Comparison of ENCODE assay signal across 8 mouse cellular contexts in the genomic region with DNA sequence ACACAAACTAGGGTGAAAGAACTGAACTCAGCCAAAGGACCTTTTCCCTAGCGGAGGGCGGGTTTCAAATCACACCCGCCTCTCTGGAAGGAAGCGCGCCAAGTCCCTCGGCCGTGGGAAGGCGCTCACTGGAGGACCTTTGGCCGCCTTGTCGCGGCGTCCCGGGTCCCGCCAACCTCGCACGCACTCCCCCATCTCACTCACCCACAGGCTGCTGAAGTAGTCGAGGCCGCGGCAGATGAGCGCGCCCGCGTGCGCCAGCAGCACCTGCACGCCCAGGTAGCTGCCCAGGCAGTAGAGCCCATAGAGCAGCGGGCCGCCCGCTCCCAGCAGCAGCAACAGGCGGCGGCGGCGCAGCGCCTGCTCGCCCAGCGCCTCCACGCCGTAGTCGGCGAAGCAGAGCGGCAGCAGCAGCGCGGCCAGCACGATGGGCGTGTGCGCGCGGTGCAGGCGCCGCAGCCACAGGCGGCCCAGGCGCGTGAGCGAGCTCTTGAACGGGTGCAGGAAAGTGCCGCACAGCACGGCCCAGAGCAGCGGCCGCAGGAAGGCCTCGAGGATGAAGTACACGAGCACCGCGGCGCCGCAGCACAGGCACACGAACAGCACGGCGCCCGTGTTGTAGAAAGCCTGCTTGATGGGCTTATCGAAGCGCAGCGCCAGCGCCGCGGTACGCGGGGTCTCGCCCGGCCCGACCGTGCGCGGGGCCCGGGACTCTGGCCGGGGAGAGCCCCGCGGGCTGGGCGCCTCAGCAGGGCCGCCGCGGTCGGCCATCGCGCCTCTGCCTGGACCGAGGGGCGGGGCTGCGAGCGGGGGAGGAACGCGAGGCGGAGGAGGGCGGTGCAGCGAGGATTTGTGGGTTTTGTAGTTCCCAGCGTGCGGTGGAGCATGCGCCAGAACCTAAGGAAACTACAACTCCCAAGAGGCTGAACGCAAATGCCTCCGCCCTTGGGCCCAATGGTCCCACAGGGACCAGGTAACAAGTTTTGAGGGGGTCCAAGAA. TPM values are rescaled to one million over a fixed set of nuclear protein-coding genes. Genes with fewer than 3 reads are reported as not detected.
DNase-seq lines count a peak whose midpoint lies in the region; ATAC-seq and TF ChIP-seq lines count a peak whose summit lies in the region.

A gene (minus strand): TSS at position 797 of the 1,000 bp plus-strand sequence.

- peak within 1 kb of the TSS; percentile 86 for H3K4me3 ChIP-seq in forebrain, embryonic 10.5 days
- peak within 1 kb of the TSS; percentile 86 for H3K4me3 ChIP-seq in heart, embryonic 15.5 days
- peak within 1 kb of the TSS; percentile 73 to 94 for H3K4me3 ChIP-seq in liver, embryonic 14.5 days (ENCODE audit: insufficient read depth in 1 of 2, low read depth in 2 of 2, low read length in 2 of 2)
- H3K4me3 ChIP-seq in neural tube, embryonic 11.5 days (ENCODE audit: low read depth, low read length), result peak within 1 kb of the TSS; percentile 85
- H3K4me3 ChIP-seq in stomach, postnatal 0 days (ENCODE audit: low read depth, low read length), result peak within 1 kb of the TSS; percentile 86

- no peak for TF ChIP-seq CTCF in liver, embryonic 14.5 days (IDR thresholded peaks at IDR 0.05; ENCODE audit: low read depth)
- no peak for TF ChIP-seq CTCF in stomach, postnatal 0 days (IDR thresholded peaks at IDR 0.05; ENCODE audit: low read depth)

- WGBS in forebrain, embryonic 10.5 days, result under 1% methylated on average over 107 of the region's 107 CpGs
- under 1% methylated on average over 106 of the region's 107 CpGs for WGBS in heart, embryonic 15.5 days
- under 1% methylated on average over 106 of the region's 107 CpGs for WGBS in liver, embryonic 14.5 days (ENCODE audit: insufficient replicate concordance)
- under 1% methylated on average over 105 of the region's 107 CpGs for WGBS in neural tube, embryonic 11.5 days
- under 1% methylated on average over 77 of the region's 107 CpGs for WGBS in stomach, postnatal 0 days

- peaks cover 55% of the 10 kb centered on the region for H3K4me1 ChIP-seq in forebrain, embryonic 10.5 days
- H3K4me1 ChIP-seq in heart, embryonic 15.5 days (replicated peaks), result peaks cover 38% of the 10 kb centered on the region
- H3K4me1 ChIP-seq in liver, embryonic 14.5 days (replicated peaks; ENCODE audit: control insufficient read depth in 2 of 2, insufficient read depth in 2 of 2, low read length in 1 of 2), result peaks cover 11 to 14% of the 10 kb centered on the region in 2 experiments
- H3K4me1 ChIP-seq in neural tube, embryonic 11.5 days (ENCODE audit: control insufficient read depth, insufficient read depth, low read length), result peaks cover 5% of the 10 kb centered on the region
- H3K4me1 ChIP-seq in stomach, postnatal 0 days (replicated peaks; ENCODE audit: control insufficient read depth, insufficient read depth), result peaks cover 7% of the 10 kb centered on the region; the same call in 1 of the 2 replicates

- H3K27me3 ChIP-seq in forebrain, embryonic 10.5 days (ENCODE audit: poor library complexity, severe bottlenecking), result no peaks in the 10 kb centered on the region
- no peaks in the 10 kb centered on the region for H3K27me3 ChIP-seq in heart, embryonic 15.5 days
- no peaks in the 10 kb centered on the region for H3K27me3 ChIP-seq in liver, embryonic 14.5 days (ENCODE audit: control insufficient read depth, insufficient read depth, low read length)
- H3K27me3 ChIP-seq in neural tube, embryonic 11.5 days (ENCODE audit: control insufficient read depth, insufficient read depth, low read length), result no peaks in the 10 kb centered on the region
- H3K27me3 ChIP-seq in stomach, postnatal 0 days (ENCODE audit: control insufficient read depth, insufficient read depth, low read length), result no peaks in the 10 kb centered on the region

- no peak for TF ChIP-seq EP300 in liver, embryonic 14.5 days (IDR thresholded peaks at IDR 0.05; ENCODE audit: low read depth)
- TF ChIP-seq EP300 in stomach, postnatal 0 days (optimal IDR thresholded peaks at IDR 0.05), result no peak

- peak within 1 kb of the TSS; percentile 95 for H3K27ac ChIP-seq in forebrain, embryonic 10.5 days
- H3K27ac ChIP-seq in heart, embryonic 15.5 days, result peak within 1 kb of the TSS; percentile 91
- peak within 1 kb of the TSS; percentile 37; the same call in 1 of the 2 replicates for H3K27ac ChIP-seq in liver, embryonic 14.5 days
- peak within 1 kb of the TSS; percentile 68 for H3K27ac ChIP-seq in neural tube, embryonic 11.5 days (ENCODE audit: low read depth, low read length)
- peak within 1 kb of the TSS; percentile 95 for H3K27ac ChIP-seq in stomach, postnatal 0 days (replicated peaks)

- peak; percentile 95 for ATAC-seq in heart, embryonic 15.5 days (replicated peaks; ENCODE audit: insufficient number of reproducible peaks, insufficient read depth, low FRiP score, low read depth)
- ATAC-seq in liver, embryonic 14.5 days (ENCODE audit: insufficient read depth), result peak; percentile 94
- ATAC-seq in neural tube, embryonic 11.5 days (ENCODE audit: insufficient read depth, low FRiP score, low TSS enrichment), result peak; percentile 95
- ATAC-seq in stomach, postnatal 0 days (ENCODE audit: low FRiP score, low TSS enrichment), result peak; percentile 97

- 0 out of 2 replicates have a peak, but pooled peaks cover 3% of the 10 kb centered on the region for H3K36me3 ChIP-seq in forebrain, embryonic 10.5 days (replicated peaks)
- H3K36me3 ChIP-seq in heart, embryonic 15.5 days, result no peaks in the 10 kb centered on the region
- no peaks in the 10 kb centered on the region for H3K36me3 ChIP-seq in liver, embryonic 14.5 days (replicated peaks; ENCODE audit: control insufficient read depth, insufficient read depth, low read depth)
- H3K36me3 ChIP-seq in neural tube, embryonic 11.5 days (ENCODE audit: control insufficient read depth, insufficient read depth, low read length), result no peaks in the 10 kb centered on the region
- no peaks in the 10 kb centered on the region for H3K36me3 ChIP-seq in stomach, postnatal 0 days (ENCODE audit: control insufficient read depth, insufficient read depth, low read length)

- H3K9ac ChIP-seq in heart, embryonic 15.5 days, result peak within 1 kb of the TSS; percentile 86
- H3K9ac ChIP-seq in liver, embryonic 14.5 days (replicated peaks), result peak within 1 kb of the TSS; percentile 81
- H3K9ac ChIP-seq in neural tube, embryonic 11.5 days (ENCODE audit: low read length), result peak within 1 kb of the TSS; percentile 91
- H3K9ac ChIP-seq in stomach, postnatal 0 days (ENCODE audit: low read length), result peak within 1 kb of the TSS; percentile 86

- DNase-seq in CD8-positive naive resting alpha-beta T cell, adult 2 months (ENCODE audit: low read depth in 2 of 2, low spot score in 2 of 2), result peak; percentile 78 to 87
- peak; percentile 84 for DNase-seq in c-Kit-positive CD71-negative TER-119-negative erythroid progenitor cells, embryonic 14.5 days (ENCODE audit: low read depth)
- DNase-seq in forebrain, embryonic 10.5 days (ENCODE audit: extremely low spot score, low spot score), result peak; percentile 95
- peak; percentile 96 to 97 for DNase-seq in kidney, postnatal 25 days
- peak; percentile 83 to 84 (median 84) for DNase-seq in liver, embryonic 14.5 days (ENCODE audit: low read depth in 3 of 3, low spot score in 3 of 3)
- peak; percentile 95 for DNase-seq in neural tube, embryonic 11.5 days (ENCODE audit: low spot score)
- DNase-seq in stomach, postnatal 0 days (ENCODE audit: low spot score), result peak; percentile 97

- no peaks in the 10 kb centered on the region for H3K9me3 ChIP-seq in forebrain, embryonic 10.5 days
- no peaks in the 10 kb centered on the region for H3K9me3 ChIP-seq in heart, embryonic 15.5 days (replicated peaks)
- no peaks in the 10 kb centered on the region for H3K9me3 ChIP-seq in liver, embryonic 14.5 days (ENCODE audit: control insufficient read depth, low read length)
- no peaks in the 10 kb centered on the region for H3K9me3 ChIP-seq in neural tube, embryonic 11.5 days (ENCODE audit: control insufficient read depth, low read length)
- no peaks in the 10 kb centered on the region for H3K9me3 ChIP-seq in stomach, postnatal 0 days (ENCODE audit: control insufficient read depth, low read length)

- peak within 1 kb of the TSS; percentile 76 for H3K4me2 ChIP-seq in heart, embryonic 15.5 days
- H3K4me2 ChIP-seq in liver, embryonic 14.5 days (ENCODE audit: low read depth), result peak within 1 kb of the TSS; percentile 99
- peak within 1 kb of the TSS; percentile 95 for H3K4me2 ChIP-seq in neural tube, embryonic 11.5 days (ENCODE audit: low read depth)
- H3K4me2 ChIP-seq in stomach, postnatal 0 days (replicated peaks; ENCODE audit: low read depth), result peak within 1 kb of the TSS; percentile 93

RNA-seq across cellular contexts. Expression of the gene that starts here (rescaled TPM):
- 11.1 and 13.2 TPM in 2 replicates for polyA plus RNA-seq in forebrain, embryonic 10.5 days (2016; fragmentation: Nextera tagmentation; extraction: Ambion mirVana)
- 19.0 and 20.2 TPM in 2 replicates for polyA plus RNA-seq in heart, embryonic 15.5 days (2015; fragmentation: Nextera tagmentation; extraction: Ambion mirVana)
- polyA plus RNA-seq in liver, embryonic 14.5 days (2012; rRNA removed), result 2.0 and 2.1 TPM in 2 replicates
- polyA plus RNA-seq in liver, embryonic 14.5 days (2014; fragmentation: Nextera tagmentation; extraction: Ambion mirVana), result 1.4 TPM in 2 replicates
- polyA plus RNA-seq in neural tube, embryonic 11.5 days (2014; fragmentation: Nextera tagmentation; extraction: Ambion mirVana), result 7.9 and 9.2 TPM in 2 replicates
- polyA plus RNA-seq in stomach, postnatal 0 days (2015; fragmentation: Nextera tagmentation; extraction: Ambion mirVana), result 4.0 and 4.9 TPM in 2 replicates

Comparison
In these comparisons a context has a peak if more than half of its experiments do, and no peak if none do; other contexts are left out.
1. Peak in every context shown above with its lines: DNase-seq, ATAC-seq, H3K4me3 ChIP-seq and H3K27ac ChIP-seq.
2. H3K27ac ChIP-seq: peak in every context shown above with its lines; median percentile 95 in forebrain, embryonic 10.5 days; 95 in stomach, postnatal 0 days; 91 in heart, embryonic 15.5 days; 68 in neural tube, embryonic 11.5 days; 37 in liver, embryonic 14.5 days.